Mouse (Mus musculus) small intestine, adult 2 months (tissue): ENCODE measurements around the gene Heg1. TPM values are rescaled to one million over a fixed set of nuclear protein-coding genes. Genes with fewer than 3 reads are reported as not detected.

Experiments used
- H3K27ac ChIP-seq: fragments of 200-500 bp; 2 replicates; pipeline ENCODE4 v1.5.1; 2012; ENCODE audit warnings: low read depth, low read length, control low read depth, inconsistent platforms; ENCODE audit not compliant: insufficient read depth
- H3K27me3 ChIP-seq: fragments of 200-500 bp; 2 replicates; pipeline ENCODE4 v1.6.1; 2012; ENCODE audit warnings: mild to moderate bottlenecking, moderate library complexity, low read length, inconsistent platforms; ENCODE audit not compliant: control insufficient read depth, insufficient read depth
- H3K36me3 ChIP-seq: fragments of 200-500 bp; 2 replicates; pipeline ENCODE4 v1.6.1; 2012; ENCODE audit warnings: mild to moderate bottlenecking, low read length, control low read depth, inconsistent platforms; ENCODE audit not compliant: control insufficient read depth, insufficient read depth
- H3K4me1 ChIP-seq: fragments of 200-500 bp; 2 replicates; pipeline ENCODE4 v1.6.1; 2012; ENCODE audit warnings: low read length, inconsistent platforms, mixed read lengths; ENCODE audit not compliant: control insufficient read depth, insufficient read depth, insufficient read length
- H3K4me3 ChIP-seq: fragments of 200-500 bp; 2 replicates; pipeline ENCODE4 v1.5.1; 2012; ENCODE audit warnings: low read depth, mild to moderate bottlenecking, control low read depth, inconsistent platforms, low read length, moderate library complexity
- CTCF ChIP-seq: fragments of 200-500 bp; IDR thresholded peaks from 2 replicates; pipeline ENCODE4 v1.5.1; 2012; ENCODE audit warnings: low read depth, mild to moderate bottlenecking, control low read depth, inconsistent platforms, low read length, moderate library complexity, mixed read lengths; ENCODE audit not compliant: insufficient replicate concordance, insufficient read length; ENCODE audit errors: extremely low read depth
- POLR2A ChIP-seq: fragments of 200-500 bp; IDR thresholded peaks from 2 replicates; pipeline ENCODE4 v1.6.1; 2012; ENCODE audit warnings: low read depth, mild to moderate bottlenecking, control low read depth, inconsistent platforms, low read length, moderate library complexity
- WGBS: fragments of 180-500 bp; shearing (Covaris S2); methylation state at CpG from one replicate; pipeline ENCODE4 v1.1.7; 2018; 5-methylcytosine and 5-hydroxymethylcytosine counted together
- polyA plus RNA-seq: library from polyadenylated mRNA; depleted of rRNA; stranded (reverse); fragments of >200 nt; gene quantifications from 2 replicates; pipeline ENCODE4 v1.2.3, GENCODE M21; 2012

Gene Heg1
- polyA plus RNA-seq, 1 experiment: 12.0 TPM

DNA sequence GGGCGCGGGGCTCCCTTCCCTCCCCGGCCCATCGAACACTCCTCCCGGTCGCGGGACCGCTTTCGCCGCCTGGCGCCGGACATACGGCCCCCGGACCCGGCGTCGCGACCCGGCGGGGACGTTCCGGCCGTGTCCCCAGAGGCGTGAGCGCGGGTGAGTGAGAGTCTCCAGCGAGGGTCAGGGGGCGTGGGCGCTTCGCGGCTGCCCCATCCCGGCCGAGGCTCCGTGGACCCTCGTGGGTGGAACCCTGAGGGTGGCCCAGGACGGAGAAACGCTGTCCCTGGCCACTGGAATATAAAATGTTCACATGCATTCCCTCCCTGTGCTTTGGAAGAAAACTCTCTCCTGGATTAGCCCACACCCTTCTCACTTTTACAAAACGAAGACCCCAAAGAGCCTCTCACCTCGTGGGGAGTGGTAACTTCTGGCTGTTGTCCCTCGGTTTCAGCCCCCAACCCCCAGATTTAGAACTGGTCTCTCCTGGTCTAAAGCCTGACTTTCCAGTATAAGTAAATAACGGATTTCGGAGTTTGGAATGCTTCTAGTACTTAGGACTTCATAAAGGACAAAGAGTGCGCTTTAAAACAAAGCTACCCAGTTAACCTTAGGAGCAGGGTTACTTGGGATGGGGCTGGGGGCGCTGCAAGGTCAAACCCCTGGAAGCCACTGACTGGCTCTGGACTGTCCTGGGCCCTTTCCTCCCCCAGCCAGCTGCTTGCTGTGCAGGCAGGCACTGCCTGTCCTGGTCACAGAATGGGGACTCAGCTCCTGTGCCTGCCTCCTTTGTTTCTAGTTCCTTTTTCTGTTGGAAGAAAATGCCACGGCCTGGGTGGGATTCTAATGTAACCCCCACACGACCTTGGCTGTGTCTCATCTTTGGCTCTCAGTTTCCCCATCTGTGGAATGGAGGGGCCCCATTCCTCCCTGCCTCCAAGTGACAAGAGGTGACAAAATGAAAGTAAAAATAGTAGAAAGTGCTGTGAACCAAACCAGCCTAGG, 832 bp downstream of the Heg1 start:
- no peaks in the 10 kb centered on the region; the same call in 1 of the 2 replicates for H3K27me3 ChIP-seq
- H3K4me3 ChIP-seq: peak overlapping the region; percentile 84
- H3K27ac ChIP-seq: peak overlapping the region; percentile 61
- TF ChIP-seq CTCF (no peak), POLR2A (no peak)
- 3% methylated on average over 46 of the region's 46 CpGs for WGBS
- no peaks in the 10 kb centered on the region; the same call in 1 of the 2 replicates for H3K4me1 ChIP-seq
- no peaks in the 10 kb centered on the region for H3K36me3 ChIP-seq

- 76% methylated on average over 1 of the region's 1 CpGs for WGBS
- Histone ChIP-seq H3K4me3 (peak overlapping the region; percentile 26), H3K4me1 (no peaks in the 10 kb centered on the region; the same call in 1 of the 2 replicates), H3K27ac (0 out of 2 replicates have a peak overlapping the region, but pooled peaks have one; percentile 61), H3K36me3 (no peaks in the 10 kb centered on the region), H3K27me3 (no peaks in the 10 kb centered on the region; the same call in 1 of the 2 replicates)
- TF ChIP-seq CTCF (no peak), POLR2A (no peak)
Measured at GRCm38 (mm10) chr16:33686056-33686455, 1.9 kb downstream of the Heg1 start.

GRCm38 (mm10) chr16:33687724-33688123, 3.6 kb downstream of the Heg1 start:
- no peaks in the 10 kb centered on the region; the same call in 1 of the 2 replicates for H3K27me3 ChIP-seq
- TF ChIP-seq POLR2A: no peak
- no peak for TF ChIP-seq CTCF
- peak overlapping the region; percentile 24; the same call in 1 of the 2 replicates for H3K4me3 ChIP-seq
- H3K27ac ChIP-seq: peak overlapping the region; percentile 20; the same call in 1 of the 2 replicates
- 71% methylated on average over 3 of the region's 3 CpGs for whole genome bisulfite sequencing
- H3K4me1 ChIP-seq: peaks cover 4% of the 10 kb centered on the region; the same call in 1 of the 2 replicates
- no peaks in the 10 kb centered on the region for H3K36me3 ChIP-seq

GRCm38 (mm10) chr16:33690975-33691747, 7.0 kb downstream of the Heg1 start:
- Histone ChIP-seq H3K4me1 (peaks cover 4% of the 10 kb centered on the region; the same call in 1 of the 2 replicates), H3K27ac (no peak overlapping the region), H3K4me3 (no peak overlapping the region), H3K36me3 (no peaks in the 10 kb centered on the region), H3K27me3 (no peaks in the 10 kb centered on the region)
- WGBS: 72% methylated on average over 6 of the region's 6 CpGs
- no peak for TF ChIP-seq CTCF
- no peak for TF ChIP-seq POLR2A

- TF ChIP-seq CTCF (no peak), POLR2A (no peak)
- WGBS: 85% methylated on average over 1 of the region's 1 CpGs
- Histone ChIP-seq H3K4me1 (peaks cover 4% of the 10 kb centered on the region), H3K36me3 (no peaks in the 10 kb centered on the region), H3K27ac (no peak overlapping the region), H3K4me3 (no peak overlapping the region), H3K27me3 (no peaks in the 10 kb centered on the region)
Measured at GRCm38 (mm10) chr16:33693553-33693952, 9.4 kb downstream of the Heg1 start.

DNA sequence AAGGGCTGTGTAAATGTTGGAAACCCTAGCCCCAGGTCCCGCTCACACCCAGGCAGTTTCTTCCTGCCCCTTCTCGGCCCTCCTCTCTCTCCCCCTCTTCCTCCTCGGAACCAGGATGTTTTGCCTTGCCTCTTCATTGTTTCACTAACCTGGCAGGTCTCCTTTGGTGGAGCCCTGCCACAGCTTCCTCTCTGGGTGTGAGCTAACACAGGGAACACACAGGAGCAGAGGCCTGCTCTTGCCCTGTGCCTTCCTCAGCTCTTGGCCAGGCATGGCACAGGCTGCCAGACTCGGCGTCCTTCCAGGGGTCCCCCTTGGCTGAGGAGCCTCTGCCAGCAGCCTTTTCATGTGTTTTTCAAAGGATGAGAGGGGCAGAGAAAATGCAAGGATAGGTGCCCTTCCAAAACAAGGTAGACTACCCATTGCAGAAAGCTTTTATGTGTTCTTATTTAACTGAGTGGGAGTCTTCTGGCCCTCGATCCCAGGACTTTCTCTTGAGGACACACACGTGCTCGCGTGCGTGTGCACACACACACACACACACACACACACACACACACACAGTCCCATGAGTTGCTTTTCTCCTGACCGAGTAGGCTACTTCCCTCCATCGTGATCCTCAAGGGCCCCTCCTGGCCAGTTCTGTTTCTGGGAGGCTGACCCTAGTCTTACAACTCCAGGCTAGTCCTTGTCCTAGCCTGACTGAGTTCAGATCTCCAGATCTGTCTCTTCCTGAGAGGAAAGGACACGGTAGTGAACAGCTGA, 12.8 kb downstream of the Heg1 start:
- Histone ChIP-seq H3K27me3 (no peaks in the 10 kb centered on the region), H3K27ac (peak overlapping the region; percentile 59), H3K36me3 (no peaks in the 10 kb centered on the region), H3K4me3 (no peak overlapping the region), H3K4me1 (no peaks in the 10 kb centered on the region; the same call in none of the 2 replicates)
- TF ChIP-seq POLR2A (no peak; the same call in 1 of the 2 replicates), CTCF (no peak)
- 79% methylated on average over 13 of the region's 13 CpGs for WGBS
